In genomic region chr17:28419636-28420035, GRCm38 (mm10) we compare ENCODE assay signal across 12 mouse cellular contexts. TPM values are rescaled to one million over a fixed set of nuclear protein-coding genes. Genes with fewer than 3 reads are reported as not detected.
DNase-seq lines count a peak whose midpoint lies in the region; ATAC-seq and TF ChIP-seq lines count a peak whose summit lies in the region.
"Had no signal": no experiment of that assay in that cellular context is flagged by ENCODE, and none has a peak within 500 bp of the region (broad histone marks: within the 10 kb centered on the region; RNA-seq: fewer than 3 reads in every experiment).

No protein-coding gene starts in this region.

- in situ Hi-C loops in ES-E14 (cut with MboI; ENCODE audit: low sequenced_read_pairs in 2 of 2, unreplicated experiment in 2 of 2), result no loop called here

- H3K9me3 ChIP-seq in intestine, embryonic 14.5 days (ENCODE audit: control insufficient read depth, low read length), result no peaks in the 10 kb centered on the region
- no peaks in the 10 kb centered on the region for H3K9me3 ChIP-seq in intestine, embryonic 15.5 days
- H3K9me3 ChIP-seq in ES-E14 (ENCODE audit: control insufficient read depth, insufficient read depth, low read depth, low read length), result no peaks in the 10 kb centered on the region
- H3K9me3 ChIP-seq in heart, embryonic 16.5 days (replicated peaks; ENCODE audit: control insufficient read depth, low read length), result no peaks in the 10 kb centered on the region
- H3K9me3 ChIP-seq: G1E; midbrain, embryonic 12.5 days had no signal

- H3K4me3 ChIP-seq in intestine, embryonic 14.5 days (ENCODE audit: low read depth, low read length), result no peak overlapping the region
- no peak overlapping the region for H3K4me3 ChIP-seq in intestine, embryonic 15.5 days (replicated peaks)
- H3K4me3 ChIP-seq in ES-E14 (ENCODE audit: insufficient read depth in 1 of 2, low read depth in 1 of 2, low read length in 2 of 2, poor library complexity in 1 of 2, severe bottlenecking in 1 of 2), result no peak overlapping the region
- H3K4me3 ChIP-seq in heart, embryonic 16.5 days (ENCODE audit: low read length), result no peak overlapping the region
- H3K4me3 ChIP-seq: midbrain, embryonic 12.5 days had no signal

- peak; percentile 58 for DNase-seq in intestine, embryonic 14.5 days (ENCODE audit: low spot score)
- no peak for DNase-seq in ES-E14 (ENCODE audit: low read depth, low spot score)
- DNase-seq in lung, postnatal 14 days, result peak; percentile 41
- no peak for DNase-seq in B cell, adult 2 months
- no peak for DNase-seq in cerebellum, adult 18-20 months
- no peak for DNase-seq in spleen, adult 12 weeks (ENCODE audit: low spot score)

- H3K27me3 ChIP-seq in intestine, embryonic 14.5 days (replicated peaks; ENCODE audit: control insufficient read depth, insufficient read depth, low read length), result no peaks in the 10 kb centered on the region
- no peaks in the 10 kb centered on the region for H3K27me3 ChIP-seq in intestine, embryonic 15.5 days (replicated peaks)
- no peaks in the 10 kb centered on the region for H3K27me3 ChIP-seq in heart, embryonic 16.5 days (ENCODE audit: control insufficient read depth, insufficient read depth, low read length)
- H3K27me3 ChIP-seq: midbrain, embryonic 12.5 days had no signal

- no peak overlapping the region for H3K4me2 ChIP-seq in intestine, embryonic 14.5 days (ENCODE audit: low read length)
- H3K4me2 ChIP-seq in intestine, embryonic 15.5 days (replicated peaks), result no peak overlapping the region
- H3K4me2 ChIP-seq in heart, embryonic 16.5 days (ENCODE audit: low read depth, low read length), result no peak overlapping the region
- H3K4me2 ChIP-seq: midbrain, embryonic 12.5 days had no signal

- no peaks in the 10 kb centered on the region for H3K36me3 ChIP-seq in intestine, embryonic 14.5 days (ENCODE audit: control insufficient read depth, insufficient read depth, low read length)
- H3K36me3 ChIP-seq in intestine, embryonic 15.5 days, result no peaks in the 10 kb centered on the region
- peaks cover 11% of the 10 kb centered on the region for H3K36me3 ChIP-seq in ES-E14 (ENCODE audit: control insufficient read depth, insufficient read depth, low read length, poor library complexity, severe bottlenecking)
- H3K36me3 ChIP-seq in heart, embryonic 16.5 days (ENCODE audit: control insufficient read depth, insufficient read depth), result no peaks in the 10 kb centered on the region

- WGBS in intestine, embryonic 14.5 days, result 62% methylated on average over 6 of the region's 6 CpGs
- WGBS in intestine, embryonic 15.5 days, result 55% methylated on average over 6 of the region's 6 CpGs
- 59% methylated on average over 6 of the region's 6 CpGs for WGBS in heart, embryonic 16.5 days

- no peak for ATAC-seq in intestine, embryonic 14.5 days (replicated peaks; ENCODE audit: low FRiP score, low TSS enrichment, low read depth)
- no peak for ATAC-seq in intestine, embryonic 15.5 days
- no peak for ATAC-seq in heart, embryonic 16.5 days (replicated peaks; ENCODE audit: extremely low read depth, insufficient read depth, low FRiP score)

- no peak overlapping the region for H3K9ac ChIP-seq in intestine, embryonic 14.5 days (ENCODE audit: low read length)
- no peak overlapping the region for H3K9ac ChIP-seq in intestine, embryonic 15.5 days
- no peak overlapping the region for H3K9ac ChIP-seq in ES-E14 (ENCODE audit: insufficient read depth, low read depth, low read length, poor library complexity, severe bottlenecking)
- H3K9ac ChIP-seq in heart, embryonic 16.5 days (ENCODE audit: low read length), result peak overlapping the region; percentile 5
- H3K9ac ChIP-seq: midbrain, embryonic 12.5 days had no signal

- peaks cover 7% of the 10 kb centered on the region; the same call in 1 of the 2 replicates for H3K4me1 ChIP-seq in intestine, embryonic 14.5 days (replicated peaks; ENCODE audit: control insufficient read depth, insufficient read depth, low read length)
- H3K4me1 ChIP-seq in intestine, embryonic 15.5 days (replicated peaks), result peaks cover 7% of the 10 kb centered on the region; the same call in 1 of the 2 replicates
- peaks cover 12 to 25% of the 10 kb centered on the region in 2 experiments for H3K4me1 ChIP-seq in ES-E14 (ENCODE audit: control insufficient read depth in 2 of 2, insufficient read depth in 2 of 2, low read length in 2 of 2, poor library complexity in 1 of 2)
- H3K4me1 ChIP-seq in heart, embryonic 16.5 days (ENCODE audit: control insufficient read depth, insufficient read depth, low read length), result peaks cover 23% of the 10 kb centered on the region
- H3K4me1 ChIP-seq: midbrain, embryonic 12.5 days had no signal

- H3K27ac ChIP-seq in intestine, embryonic 14.5 days (ENCODE audit: low read depth), result no peak overlapping the region
- no peak overlapping the region for H3K27ac ChIP-seq in intestine, embryonic 15.5 days
- peak overlapping the region; percentile 95; the same call in 1 of the 2 replicates for H3K27ac ChIP-seq in ES-E14 (ENCODE audit: insufficient read depth, low read depth, low read length, poor library complexity, severe bottlenecking)
- peak overlapping the region; percentile 91 for H3K27ac ChIP-seq in heart, embryonic 16.5 days (ENCODE audit: low read length)
- H3K27ac ChIP-seq: midbrain, embryonic 12.5 days had no signal

TF ChIP-seq in ES-E14, 5 proteins besides CTCF, POLR2A, EP300 and RAD21:
- TF ChIP-seq CHD2 (IDR thresholded peaks at IDR 0.05; ENCODE audit: low read depth, low read length) (no peak), ZC3H11A (IDR thresholded peaks at IDR 0.05; ENCODE audit: borderline replicate concordance, low read depth, low read length) (no peak), HCFC1 (IDR thresholded peaks at IDR 0.05; ENCODE audit: borderline replicate concordance, insufficient read depth, low read length) (no peak), ZNF384 (IDR thresholded peaks at IDR 0.05; ENCODE audit: low read depth, low read length) (no peak), MAFK (IDR thresholded peaks at IDR 0.05; ENCODE audit: insufficient read depth, low read depth, low read length) (no peak)
TF ChIP-seq in ES-E14: peak in this region for 0.

RNA-seq across cellular contexts. Expression of gene Tulp1, which starts 54.6 kb away (rescaled TPM):
- 3.7 and 4.0 TPM in 2 replicates for polyA plus RNA-seq in intestine, embryonic 14.5 days (2014; fragmentation: Nextera tagmentation; extraction: Ambion mirVana)
- polyA plus RNA-seq in intestine, embryonic 15.5 days (2015; fragmentation: Nextera tagmentation; extraction: Ambion mirVana), result 3.6 and 4.1 TPM in 2 replicates
- 3.7 and 4.1 TPM in 2 replicates for total RNA-seq in ES-E14 (2012; rRNA removed)
- polyA plus RNA-seq in heart, embryonic 16.5 days (2015; fragmentation: Nextera tagmentation; extraction: Ambion mirVana), result 2.1 and 3.1 TPM in 2 replicates
- total RNA-seq: layer of hippocampus, adult 18-20 months had no signal
- polyA plus RNA-seq: frontal cortex, adult 2 months; G1E had no signal

Comparison
In these comparisons a context has a peak if more than half of its experiments do, and no peak if none do; other contexts are left out.
1. DNase-seq: peak in intestine, embryonic 14.5 days (single experiment) and lung, postnatal 14 days (single experiment); none in ES-E14 (single experiment), B cell, adult 2 months (0 of 2), cerebellum, adult 18-20 months (0 of 2) and spleen, adult 12 weeks (single experiment).
2. H3K27ac ChIP-seq: peak in ES-E14 (single experiment) and heart, embryonic 16.5 days (single experiment); none in intestine, embryonic 14.5 days (single experiment) and intestine, embryonic 15.5 days (single experiment).